Mouse (Mus musculus) hindbrain, embryonic 15.5 days (tissue): ENCODE results near the gene Mei4. TPM values are rescaled to one million over a fixed set of nuclear protein-coding genes. Genes with fewer than 3 reads are reported as not detected.

Experiments
- ATAC-seq: fragments of 200-750 bp; cut with Nextera tagmentation; 2 replicates; pipeline ENCODE4 v1.8.0; 2017; ENCODE audit warnings: low read depth, moderate number of reproducible peaks, moderate TSS enrichment; ENCODE audit not compliant: low FRiP score
- H3K27ac ChIP-seq: fragments of 300-500 bp; sonication (generic); replicated peaks from 2 replicates; pipeline ENCODE4 v1.5.1; 2015; ENCODE audit warnings: mild to moderate bottlenecking, inconsistent platforms
- H3K27me3 ChIP-seq: fragments of 300-500 bp; sonication (generic); 2 replicates; pipeline ENCODE4 v1.6.1; 2015; ENCODE audit warnings: control low read depth, inconsistent platforms
- H3K36me3 ChIP-seq: fragments of 300-500 bp; sonication (generic); 2 replicates; pipeline ENCODE4 v1.6.1; 2015; ENCODE audit warnings: control low read depth, inconsistent platforms
- H3K4me1 ChIP-seq: fragments of 300-500 bp; sonication (generic); replicated peaks from 2 replicates; pipeline ENCODE4 v1.6.1; 2015; ENCODE audit warnings: control low read depth, inconsistent platforms
- H3K4me2 ChIP-seq: fragments of 300-500 bp; sonication (generic); 2 replicates; pipeline ENCODE4 v1.6.1; 2015; ENCODE audit warnings: moderate library complexity, mild to moderate bottlenecking, inconsistent platforms
- H3K4me3 ChIP-seq: fragments of 300-500 bp; sonication (generic); 2 replicates; pipeline ENCODE4 v1.5.1; 2015; ENCODE audit warnings: mild to moderate bottlenecking, inconsistent platforms
- H3K9ac ChIP-seq: fragments of 300-500 bp; sonication (generic); 2 replicates; pipeline ENCODE4 v1.6.1; 2015; ENCODE audit warnings: inconsistent platforms
- H3K9me3 ChIP-seq: fragments of 300-500 bp; sonication (generic); 2 replicates; pipeline ENCODE4 v1.6.1; 2016; ENCODE audit warnings: control low read depth, inconsistent platforms
- WGBS: fragments of 180-500 bp; shearing (Covaris S2); methylation state at CpG from one replicate; pipeline ENCODE4 v1.1.7; 2015; 5-methylcytosine and 5-hydroxymethylcytosine counted together
- polyA plus RNA-seq: library from polyadenylated mRNA; unstranded; fragments of >200 nt; fragmentation: Nextera tagmentation; extraction: Ambion mirVana; gene quantifications from 2 replicates; pipeline ENCODE4 v1.2.1, GENCODE M21; 2015

The Mei4 gene
- polyA plus RNA-seq, 1 experiment from 2014 or later = 2.1 TPM

- ATAC-seq = no peak
- Histone ChIP-seq H3K27ac (no peak overlapping the region), H3K4me3 (no peak overlapping the region), H3K4me2 (no peak overlapping the region), H3K9me3 (no peaks in the 10 kb centered on the region), H3K9ac (no peak overlapping the region), H3K36me3 (no peaks in the 10 kb centered on the region), H3K4me1 (no peaks in the 10 kb centered on the region), H3K27me3 (no peaks in the 10 kb centered on the region)
- WGBS = 60% methylated on average over 4 of the region's 4 CpGs
Observed at GRCm38 (mm10) chr9:82162415-82162814, 298.9 kb downstream of the Mei4 start.

- H3K4me3 ChIP-seq = no peak overlapping the region
- no peak for ATAC-seq
- H3K4me1 ChIP-seq = no peaks in the 10 kb centered on the region
- no peaks in the 10 kb centered on the region for H3K27me3 ChIP-seq
- H3K36me3 ChIP-seq = no peaks in the 10 kb centered on the region
- H3K27ac ChIP-seq = no peak overlapping the region
- H3K9me3 ChIP-seq = no peaks in the 10 kb centered on the region
- H3K4me2 ChIP-seq = no peak overlapping the region
- 39% methylated on average over 1 of the region's 1 CpGs for WGBS
- no peak overlapping the region for H3K9ac ChIP-seq
Observed at GRCm38 (mm10) chr9:82217976-82218375, 354.5 kb downstream of the Mei4 start.

GRCm38 (mm10) chr9:82247695-82248445 is 384.4 kb downstream of the Mei4 start:
- H3K4me2 ChIP-seq = no peak overlapping the region
- H3K4me3 ChIP-seq = no peak overlapping the region
- no peaks in the 10 kb centered on the region for H3K27me3 ChIP-seq
- H3K36me3 ChIP-seq = no peaks in the 10 kb centered on the region
- WGBS = 87% methylated on average over 7 of the region's 7 CpGs
- H3K9ac ChIP-seq = no peak overlapping the region
- H3K9me3 ChIP-seq = no peaks in the 10 kb centered on the region
- no peak overlapping the region for H3K27ac ChIP-seq
- no peaks in the 10 kb centered on the region for H3K4me1 ChIP-seq
- no peak for ATAC-seq

Other genes with a start within 250 kb of the Mei4 start
- gene Htr1b, start 229.8 kb upstream of the Mei4 start, polyA plus RNA-seq = 5.9 and 6.6 TPM in 2 replicates